Mouse (Mus musculus) kidney, postnatal 14 days (tissue): ENCODE data around the gene Rab27a.

Experiments used
- DNase-seq: peaks from one replicate; pipeline ENCODE4 v3.0.0; 2022; ENCODE audit warnings: mixed read lengths

Gene Rab27a

GRCm38 (mm10) chr9:73044146-73045079, at the start of gene Rab27a:
Gene Rab27a (plus strand): TSS chr9:73044854.
- peak; percentile 91 for DNase-seq

GRCm38 (mm10) chr9:72996167-72996566, 48.5 kb upstream of the Rab27a start:
- no peak for DNase-seq

- no peak for DNase-seq
These were observed 47.8 kb upstream of the Rab27a start for GRCm38 (mm10) chr9:72996806-72997205.

GRCm38 (mm10) chr9:73000487-73000886, 44.2 kb upstream of the Rab27a start:
- DNase-seq = no peak

- DNase-seq = no peak
These were observed 43.2 kb upstream of the Rab27a start for GRCm38 (mm10) chr9:73001314-73002011.

GRCm38 (mm10) chr9:73002177-73002576, 42.5 kb upstream of the Rab27a start:
- DNase-seq = peak; percentile 7

- DNase-seq = no peak
These were observed 40.6 kb upstream of the Rab27a start for GRCm38 (mm10) chr9:73004076-73004475.

- DNase-seq = no peak
These were observed 39.5 kb upstream of the Rab27a start for GRCm38 (mm10) chr9:73005106-73005505.

- no peak for DNase-seq
These were observed 38.5 kb upstream of the Rab27a start for GRCm38 (mm10) chr9:73006175-73006574.

GRCm38 (mm10) chr9:73008384-73008783, 36.3 kb upstream of the Rab27a start:
- DNase-seq = no peak

GRCm38 (mm10) chr9:73012629-73013028, 32.0 kb upstream of the Rab27a start:
- no peak for DNase-seq

- DNase-seq = no peak
These were observed 29.9 kb upstream of the Rab27a start for GRCm38 (mm10) chr9:73014724-73015123.

- DNase-seq = no peak
These were observed 24.8 kb upstream of the Rab27a start for GRCm38 (mm10) chr9:73019841-73020240.

GRCm38 (mm10) chr9:73020566-73021097, 24.0 kb upstream of the Rab27a start:
- DNase-seq = no peak

- no peak for DNase-seq
These were observed 18.6 kb upstream of the Rab27a start for GRCm38 (mm10) chr9:73025818-73026636.

GRCm38 (mm10) chr9:73030443-73030842, 14.2 kb upstream of the Rab27a start:
- no peak for DNase-seq

GRCm38 (mm10) chr9:73031421-73031820, 13.2 kb upstream of the Rab27a start:
- DNase-seq = no peak

- DNase-seq = no peak
These were observed 11.2 kb upstream of the Rab27a start for GRCm38 (mm10) chr9:73033406-73033805.

GRCm38 (mm10) chr9:73039222-73039945, 5.3 kb upstream of the Rab27a start:
- DNase-seq = peak; percentile 95

GRCm38 (mm10) chr9:73040080-73040479, 4.6 kb upstream of the Rab27a start, which contains the start of gene Pigb:
Gene Pigb (minus strand): TSS chr9:73040378.
- no peak for DNase-seq

- DNase-seq = peak; percentile 14
These were observed 550 bp downstream of the Rab27a start for GRCm38 (mm10) chr9:73045204-73045603.

GRCm38 (mm10) chr9:73045711-73046110, 1.1 kb downstream of the Rab27a start:
- no peak for DNase-seq
